14 mouse cellular contexts compared by ENCODE assay signal in the genomic region with DNA sequence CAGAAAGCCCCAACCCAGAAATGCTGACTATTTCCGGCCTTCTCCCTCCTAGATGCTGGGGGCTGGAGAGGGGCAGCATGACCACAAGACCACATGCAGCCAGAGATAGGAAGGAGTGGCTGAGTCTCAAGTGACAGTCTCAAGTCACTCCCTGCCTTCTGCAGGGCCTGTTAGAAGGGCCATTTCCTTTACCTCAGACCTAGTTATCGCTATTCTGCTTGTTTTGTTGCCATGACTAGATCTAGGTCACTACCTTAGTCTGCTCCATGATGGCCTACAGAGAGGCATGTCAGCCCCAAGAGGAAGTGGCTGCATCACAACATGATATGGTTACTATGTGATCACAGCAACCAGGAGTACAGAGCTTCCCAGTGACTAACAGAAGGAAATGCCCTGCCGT. TPM values are rescaled to one million over a fixed set of nuclear protein-coding genes. Genes with fewer than 3 reads are reported as not detected.
A peak's percentile ranks its signal among the peaks of the same experiment; 100 is the strongest.
DNase-seq lines count a peak whose midpoint lies in the region; ATAC-seq lines count a peak whose summit lies in the region.
"Had no signal": no experiment of that assay in that cellular context is flagged by ENCODE, and none has a peak within 500 bp of the region (broad histone marks: within the 10 kb centered on the region; RNA-seq: fewer than 3 reads in every experiment).

No protein-coding gene starts in this region.

- H3K27ac ChIP-seq in heart, embryonic 12.5 days (ENCODE audit: poor library complexity, severe bottlenecking): 0 out of 2 replicates have a peak overlapping the region, but pooled peaks have one; percentile 21
- H3K27ac ChIP-seq in midbrain, embryonic 14.5 days (replicated peaks; ENCODE audit: low read depth, low read length): no peak overlapping the region
- H3K27ac ChIP-seq: embryonic facial prominence, embryonic 12.5 days; heart, embryonic 15.5 days; left cerebral cortex, adult 2 months; neural tube, embryonic 13.5 days had no signal

- no peaks in the 10 kb centered on the region for H3K36me3 ChIP-seq in heart, embryonic 12.5 days
- no peaks in the 10 kb centered on the region for H3K36me3 ChIP-seq in midbrain, embryonic 14.5 days (ENCODE audit: control insufficient read depth, insufficient read depth, low read length)
- H3K36me3 ChIP-seq: embryonic facial prominence, embryonic 12.5 days; heart, embryonic 15.5 days; neural tube, embryonic 13.5 days had no signal

- no peak overlapping the region for H3K4me3 ChIP-seq in heart, embryonic 12.5 days
- H3K4me3 ChIP-seq in midbrain, embryonic 14.5 days (replicated peaks; ENCODE audit: low read depth, low read length): no peak overlapping the region
- H3K4me3 ChIP-seq: embryonic facial prominence, embryonic 12.5 days; heart, embryonic 15.5 days; left cerebral cortex, adult 2 months; neural tube, embryonic 13.5 days had no signal

- DNase-seq in heart, postnatal 4 days: no peak
- peak; percentile 65 for DNase-seq in CD4-positive, CD25-positive, alpha-beta regulatory T cell, adult 2 months (ENCODE audit: low read depth, low spot score)
- DNase-seq in monocyte, adult 2 months (ENCODE audit: low read depth in 1 of 2, low spot score in 2 of 2): peak; percentile 33 to 56
- no peak for DNase-seq in right cerebral cortex, postnatal 36 days (ENCODE audit: low spot score in 2 of 2)
- no peak for DNase-seq in midbrain, embryonic 14.5 days
- DNase-seq in kidney, postnatal 10 days: no peak
- DNase-seq: lung, embryonic 14.5 days; right cerebral cortex, postnatal 25 days had no signal

- H3K9ac ChIP-seq in heart, embryonic 12.5 days: no peak overlapping the region
- H3K9ac ChIP-seq in midbrain, embryonic 14.5 days (replicated peaks; ENCODE audit: low read length): no peak overlapping the region
- H3K9ac ChIP-seq: embryonic facial prominence, embryonic 12.5 days; heart, embryonic 15.5 days; lung, embryonic 14.5 days; neural tube, embryonic 13.5 days had no signal

- H3K4me1 ChIP-seq in heart, embryonic 12.5 days (replicated peaks): peaks cover 19% of the 10 kb centered on the region
- no peaks in the 10 kb centered on the region for H3K4me1 ChIP-seq in midbrain, embryonic 14.5 days (ENCODE audit: control insufficient read depth, insufficient read depth, low read length)
- H3K4me1 ChIP-seq: embryonic facial prominence, embryonic 12.5 days; neural tube, embryonic 13.5 days had no signal

- no peak overlapping the region for H3K4me2 ChIP-seq in heart, embryonic 12.5 days
- H3K4me2 ChIP-seq in midbrain, embryonic 14.5 days (ENCODE audit: low read length): no peak overlapping the region
- H3K4me2 ChIP-seq: embryonic facial prominence, embryonic 12.5 days; heart, embryonic 15.5 days; lung, embryonic 14.5 days; neural tube, embryonic 13.5 days had no signal

- no peaks in the 10 kb centered on the region for H3K27me3 ChIP-seq in heart, embryonic 12.5 days (replicated peaks)
- no peaks in the 10 kb centered on the region for H3K27me3 ChIP-seq in midbrain, embryonic 14.5 days (ENCODE audit: control insufficient read depth, insufficient read depth, low read length)
- H3K27me3 ChIP-seq: embryonic facial prominence, embryonic 12.5 days; heart, embryonic 15.5 days; neural tube, embryonic 13.5 days had no signal

- 44% methylated on average over 3 of the region's 3 CpGs for WGBS in heart, embryonic 12.5 days
- WGBS in midbrain, embryonic 14.5 days: 92% methylated on average over 3 of the region's 3 CpGs

- ATAC-seq in heart, embryonic 12.5 days (ENCODE audit: insufficient number of reproducible peaks, low FRiP score): peak; percentile 60
- ATAC-seq in hematopoietic stem cell, adult 5-6 weeks (replicated peaks in 1 of 2; ENCODE audit: insufficient read depth in 1 of 2, low FRiP score in 2 of 2, low TSS enrichment in 1 of 2, low read depth in 1 of 2, poor library complexity in 2 of 2, severe bottlenecking in 2 of 2): peak; percentile 88 to 96
- no peak for ATAC-seq in midbrain, embryonic 14.5 days (ENCODE audit: low FRiP score, low TSS enrichment)

- no peaks in the 10 kb centered on the region for H3K9me3 ChIP-seq in heart, embryonic 12.5 days (replicated peaks)
- H3K9me3 ChIP-seq in midbrain, embryonic 14.5 days (ENCODE audit: control insufficient read depth, low read length): no peaks in the 10 kb centered on the region
- H3K9me3 ChIP-seq: embryonic facial prominence, embryonic 12.5 days; heart, embryonic 15.5 days; neural tube, embryonic 13.5 days had no signal

RNA-seq across cellular contexts. Expression of gene Ncor1, which starts 8.2 kb away (rescaled TPM):
- 132 and 143 TPM in 2 replicates for polyA plus RNA-seq in heart, embryonic 12.5 days (2016; fragmentation: Nextera tagmentation; extraction: Ambion mirVana)
- 100 to 1,000 TPM; 137 to 151 TPM for total RNA-seq in heart, postnatal 4 days (2021)
- 312 and 354 TPM in 2 replicates for total RNA-seq in hematopoietic stem cell, adult 5-6 weeks (2017)
- polyA plus RNA-seq in midbrain, embryonic 14.5 days (2014; fragmentation: Nextera tagmentation; extraction: Ambion mirVana): 170 and 211 TPM in 2 replicates

RNA-seq across cellular contexts. Expression of gene Pigl, which starts 8.3 kb away (rescaled TPM):
- 10.3 and 10.7 TPM in 2 replicates for polyA plus RNA-seq in heart, embryonic 12.5 days (2016; fragmentation: Nextera tagmentation; extraction: Ambion mirVana)
- total RNA-seq in heart, postnatal 4 days (2021): 1 to 10 TPM; 3.9 to 4.5 TPM
- 5.7 and 9.1 TPM in 2 replicates for total RNA-seq in hematopoietic stem cell, adult 5-6 weeks (2017)
- 6.6 and 6.7 TPM in 2 replicates for polyA plus RNA-seq in midbrain, embryonic 14.5 days (2014; fragmentation: Nextera tagmentation; extraction: Ambion mirVana)

Comparison
In these comparisons a context has a peak if more than half of its experiments do, and no peak if none do; other contexts are left out.
1. DNase-seq: peak in CD4-positive, CD25-positive, alpha-beta regulatory T cell, adult 2 months (single experiment) and monocyte, adult 2 months (2 of 2); none in heart, postnatal 4 days (single experiment), right cerebral cortex, postnatal 36 days (0 of 2), midbrain, embryonic 14.5 days (single experiment) and kidney, postnatal 10 days (single experiment).